ENCODE assay signal across 8 mouse cellular contexts in genomic region chr16:72029273-72029672, GRCm38 (mm10).
A peak's percentile ranks its signal among the peaks of the same experiment; 100 is the strongest.
DNase-seq lines count a peak whose midpoint lies in the region; ATAC-seq and TF ChIP-seq lines count a peak whose summit lies in the region.

No protein-coding gene starts in this region.

- 0 out of 2 replicates have a peak, but pooled peaks cover 4% of the 10 kb centered on the region for H3K4me1 ChIP-seq in heart, embryonic 11.5 days (ENCODE audit: control insufficient read depth, insufficient read depth, low read length)
- peaks cover 20% of the 10 kb centered on the region for H3K4me1 ChIP-seq in E14TG2a.4 (replicated peaks; ENCODE audit: low read depth, low read length)
- peaks cover 14% of the 10 kb centered on the region for H3K4me1 ChIP-seq in forebrain, embryonic 12.5 days
- H3K4me1 ChIP-seq in limb, embryonic 14.5 days (ENCODE audit: control insufficient read depth, insufficient read depth, low read length), result 0 out of 2 replicates have a peak, but pooled peaks cover 4% of the 10 kb centered on the region

- WGBS in heart, embryonic 11.5 days (ENCODE audit: insufficient replicate concordance), result 8% methylated on average over 4 of the region's 4 CpGs
- 0% methylated on average over 4 of the region's 4 CpGs for whole genome bisulfite sequencing in forebrain, embryonic 12.5 days
- WGBS in limb, embryonic 14.5 days, result 1% methylated on average over 4 of the region's 4 CpGs

- H3K9ac ChIP-seq in heart, embryonic 11.5 days (ENCODE audit: low read depth, low read length), result no peak overlapping the region
- peak overlapping the region; percentile 70 for H3K9ac ChIP-seq in forebrain, embryonic 12.5 days
- no peak overlapping the region; the same call in 1 of the 2 replicates for H3K9ac ChIP-seq in limb, embryonic 14.5 days (ENCODE audit: low read depth, low read length, severe bottlenecking)

- H3K4me2 ChIP-seq in heart, embryonic 11.5 days, result peak overlapping the region; percentile 92
- H3K4me2 ChIP-seq in forebrain, embryonic 12.5 days, result peak overlapping the region; percentile 89
- peak overlapping the region; percentile 61 for H3K4me2 ChIP-seq in limb, embryonic 14.5 days (replicated peaks; ENCODE audit: low read depth, low read length, severe bottlenecking)

- H3K27me3 ChIP-seq in heart, embryonic 11.5 days (ENCODE audit: control insufficient read depth, insufficient read depth, low read length), result peaks cover 10% of the 10 kb centered on the region
- peaks cover 35% of the 10 kb centered on the region for H3K27me3 ChIP-seq in E14TG2a.4 (ENCODE audit: insufficient read depth, low read length)
- H3K27me3 ChIP-seq in forebrain, embryonic 12.5 days, result no peaks in the 10 kb centered on the region
- H3K27me3 ChIP-seq in limb, embryonic 14.5 days (ENCODE audit: control insufficient read depth, insufficient read depth, low read length), result peaks cover 20% of the 10 kb centered on the region

- no peaks in the 10 kb centered on the region for H3K36me3 ChIP-seq in heart, embryonic 11.5 days (ENCODE audit: control insufficient read depth, insufficient read depth, low read length)
- H3K36me3 ChIP-seq in E14TG2a.4 (ENCODE audit: insufficient read depth, low read length), result no peaks in the 10 kb centered on the region
- H3K36me3 ChIP-seq in forebrain, embryonic 12.5 days (replicated peaks), result no peaks in the 10 kb centered on the region
- no peaks in the 10 kb centered on the region for H3K36me3 ChIP-seq in limb, embryonic 14.5 days (ENCODE audit: control insufficient read depth, insufficient read depth, low read length)

- intact Hi-C loops in heart, postnatal 36 days (cut with DNase I), result no loop called here

- ATAC-seq in heart, embryonic 11.5 days (replicated peaks; ENCODE audit: insufficient number of reproducible peaks, low FRiP score, low TSS enrichment), result no peak
- ATAC-seq in forebrain, embryonic 12.5 days (ENCODE audit: low FRiP score), result 0 out of 2 replicates have a peak, but pooled peaks have one; percentile 6
- ATAC-seq in limb, embryonic 14.5 days (ENCODE audit: low FRiP score, low read depth), result no peak

- DNase-seq in heart, postnatal 36 days, result no peak
- no peak for DNase-seq in limb, embryonic 14.5 days (ENCODE audit: low spot score)
- DNase-seq in B cell, adult 2 months, result no peak
- no peak for DNase-seq in layer of hippocampus, postnatal 14 days (ENCODE audit: low spot score in 2 of 2)
- no peak for DNase-seq in cerebellum, adult 9-11 months

- H3K4me3 ChIP-seq in heart, embryonic 11.5 days (ENCODE audit: low read depth, low read length), result peak overlapping the region; percentile 52
- peak overlapping the region; percentile 58 for H3K4me3 ChIP-seq in E14TG2a.4 (replicated peaks; ENCODE audit: low read length)
- peak overlapping the region; percentile 54 for H3K4me3 ChIP-seq in forebrain, embryonic 12.5 days (replicated peaks)
- peak overlapping the region; percentile 41 for H3K4me3 ChIP-seq in limb, embryonic 14.5 days (replicated peaks; ENCODE audit: low read length)

- no peak for TF ChIP-seq CTCF in E14TG2a.4 (conservative IDR thresholded peaks at IDR 0.05; ENCODE audit: low read length)

- no peak overlapping the region for H3K27ac ChIP-seq in heart, embryonic 11.5 days (ENCODE audit: low read depth, low read length)
- peak overlapping the region; percentile 54; the same call in 1 of the 2 replicates for H3K27ac ChIP-seq in forebrain, embryonic 12.5 days
- H3K27ac ChIP-seq in limb, embryonic 14.5 days (replicated peaks; ENCODE audit: low read depth, low read length), result no peak overlapping the region

- TF ChIP-seq POLR2A in limb, embryonic 14.5 days (IDR thresholded peaks at IDR 0.05; ENCODE audit: borderline replicate concordance, extremely low read depth, insufficient read depth, insufficient read length), result no peak

- no peaks in the 10 kb centered on the region for H3K9me3 ChIP-seq in heart, embryonic 11.5 days (replicated peaks; ENCODE audit: control insufficient read depth, low read length)
- no peaks in the 10 kb centered on the region for H3K9me3 ChIP-seq in E14TG2a.4 (ENCODE audit: low read length)
- H3K9me3 ChIP-seq in forebrain, embryonic 12.5 days, result no peaks in the 10 kb centered on the region
- no peaks in the 10 kb centered on the region for H3K9me3 ChIP-seq in limb, embryonic 14.5 days (ENCODE audit: control insufficient read depth, low read length)
